Mouse (Mus musculus) megakaryocyte-erythroid progenitor cell, adult 5-6 weeks (primary cell): Measurements from ENCODE around the gene Gm9573. TPM values are rescaled to one million over a fixed set of nuclear protein-coding genes. Genes with fewer than 3 reads are reported as not detected.
A peak's percentile ranks its signal among the peaks of the same experiment; 100 is the strongest.

Source experiments
- ATAC-seq: replicated peaks from 2 replicates; pipeline ENCODE4 v1.8.0; 2016; ENCODE audit warnings: mild to moderate bottlenecking, inconsistent platforms; ENCODE audit not compliant: severe bottlenecking, poor library complexity, low FRiP score, low TSS enrichment
- total RNA-seq, 2 experiments: library from RNA; stranded (forward) in 1 of 2; stranded (reverse) in 1 of 2; fragments of 200-1000, 215-1000 nt in 1 of 2; fragments of >200 nt in 1 of 2; fragmentation: Nextera tagmentation in 1 of 2; gene quantifications; 2 replicates each; pipeline ENCODE4 v1.2.3; 2014 to 2017

Gm9573 gene
- total RNA-seq, 2 experiments from 2014 or later: not detected

DNA sequence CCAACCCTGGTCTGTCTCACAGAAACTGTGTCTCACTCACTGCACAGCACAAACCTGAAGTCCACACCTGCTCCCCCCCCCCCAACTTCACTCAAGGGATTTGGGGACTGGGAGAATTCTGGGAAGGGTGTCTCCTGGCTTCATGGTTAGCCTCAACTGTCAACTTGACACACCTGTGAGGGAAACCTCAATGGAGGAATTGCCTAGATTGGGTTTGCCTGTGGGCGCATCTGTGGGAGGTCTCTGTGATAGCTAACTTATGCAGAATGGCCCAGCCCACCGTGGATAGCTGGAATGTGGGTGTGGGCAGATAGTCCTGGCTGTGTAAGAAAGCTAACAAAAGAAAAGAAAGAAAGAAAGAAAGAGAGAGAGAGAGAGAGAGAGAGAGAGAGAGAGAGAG is 25.2 kb downstream of the Gm9573 start, which contains the start of gene Sfta2:
TSS of gene Sfta2 (plus strand) at position 301 of the 400 bp plus-strand sequence.
- ATAC-seq: no peak

DNA sequence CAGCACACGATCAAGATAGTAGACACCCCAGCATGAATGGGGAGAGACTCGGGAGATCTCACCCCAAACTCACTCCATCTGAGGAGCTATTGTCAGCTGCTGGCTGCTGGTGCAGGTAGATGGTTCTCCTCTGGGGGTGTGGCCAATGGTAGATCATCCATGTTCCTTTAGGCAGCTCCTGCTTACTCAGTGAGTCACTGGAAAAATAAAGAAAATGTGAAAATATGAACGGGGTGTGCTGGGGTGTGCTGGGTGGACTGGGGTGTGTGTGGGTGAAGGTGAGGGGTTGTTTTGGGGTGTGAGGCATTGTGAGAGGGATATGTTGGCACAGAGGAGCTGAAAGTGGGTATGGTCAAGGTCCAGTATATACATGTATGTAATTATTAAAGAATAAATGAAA is 29.0 kb downstream of the Gm9573 start:
- no peak for ATAC-seq

DNA sequence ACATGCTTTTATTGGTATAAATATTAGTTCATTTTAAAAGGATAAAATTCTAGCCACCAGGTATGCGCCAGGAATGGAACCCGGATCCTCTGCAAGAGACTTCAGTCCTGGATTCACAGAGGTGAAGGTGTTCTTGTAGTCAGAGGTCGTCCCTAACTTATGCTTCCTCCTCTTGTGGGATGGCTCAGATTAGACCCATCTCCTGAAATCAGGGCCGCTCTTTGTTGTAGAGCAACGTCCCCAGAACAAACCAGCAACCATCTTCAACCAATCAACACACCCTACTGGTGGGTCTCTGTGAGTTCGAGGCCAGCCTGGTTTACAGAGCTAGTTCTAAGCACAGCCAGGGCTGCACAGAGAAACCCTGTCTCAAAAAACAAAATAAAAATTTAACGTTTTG is 32.0 kb downstream of the Gm9573 start:
- ATAC-seq: no peak

DNA sequence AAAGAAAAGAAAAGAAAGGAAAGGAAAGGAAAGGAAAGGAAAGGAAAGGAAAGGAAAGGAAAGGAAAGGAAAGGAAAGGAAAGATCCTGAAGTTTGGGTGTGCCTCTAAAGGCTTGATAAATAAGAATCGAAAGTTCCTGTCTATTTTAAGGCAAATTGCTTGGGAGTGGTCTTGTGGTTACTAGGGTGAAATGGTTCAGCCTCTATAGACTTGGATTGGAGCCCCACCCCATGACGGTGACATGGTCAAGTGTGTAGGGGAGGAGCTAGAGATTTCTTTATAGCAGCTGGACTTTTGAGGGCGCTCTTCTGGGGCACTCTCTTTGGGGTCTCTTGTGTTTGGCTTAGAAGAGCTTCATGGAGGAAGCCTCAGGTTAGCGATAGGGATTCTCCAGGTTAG is 32.7 kb downstream of the Gm9573 start:
- ATAC-seq: no peak

DNA sequence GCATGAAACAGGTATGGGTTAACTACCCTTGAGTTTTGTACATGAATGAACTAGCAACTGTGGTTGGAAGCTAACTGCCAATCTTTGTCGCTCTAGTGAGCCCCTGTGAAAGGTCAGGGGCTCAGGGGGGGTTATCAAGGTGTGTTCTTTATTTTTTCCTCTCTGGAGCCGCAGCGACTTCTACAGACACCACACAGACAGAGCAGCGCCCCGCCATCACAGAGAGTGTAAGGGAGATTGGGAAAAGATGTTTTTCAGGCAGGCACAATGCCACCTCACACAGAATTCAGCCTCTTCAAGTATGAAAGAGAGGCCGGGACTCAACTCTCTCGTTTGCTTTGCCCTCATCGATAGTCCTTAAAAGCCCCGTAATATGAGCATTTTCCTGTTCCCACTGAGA is 34.3 kb downstream of the Gm9573 start:
- ATAC-seq: no peak

DNA sequence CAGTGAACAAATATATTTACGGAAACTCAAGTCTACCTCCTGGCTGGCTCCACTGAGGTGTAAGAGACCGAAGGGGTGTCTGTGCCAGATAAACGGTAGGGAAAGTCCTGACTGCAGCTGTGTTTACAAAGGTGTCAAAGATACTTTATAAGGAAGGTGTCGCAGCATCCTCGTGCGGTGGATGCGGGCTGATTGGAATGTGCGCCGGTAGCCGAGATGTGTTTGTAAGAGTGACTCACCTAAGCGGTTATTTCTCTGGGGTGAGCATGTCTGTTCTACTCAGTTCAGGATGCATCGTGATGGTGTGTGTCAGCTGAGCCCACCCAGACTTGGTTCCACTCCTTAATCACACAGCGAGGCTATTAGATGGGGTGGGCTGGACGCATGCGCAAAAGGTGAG is 34.7 kb downstream of the Gm9573 start:
- no peak for ATAC-seq

DNA sequence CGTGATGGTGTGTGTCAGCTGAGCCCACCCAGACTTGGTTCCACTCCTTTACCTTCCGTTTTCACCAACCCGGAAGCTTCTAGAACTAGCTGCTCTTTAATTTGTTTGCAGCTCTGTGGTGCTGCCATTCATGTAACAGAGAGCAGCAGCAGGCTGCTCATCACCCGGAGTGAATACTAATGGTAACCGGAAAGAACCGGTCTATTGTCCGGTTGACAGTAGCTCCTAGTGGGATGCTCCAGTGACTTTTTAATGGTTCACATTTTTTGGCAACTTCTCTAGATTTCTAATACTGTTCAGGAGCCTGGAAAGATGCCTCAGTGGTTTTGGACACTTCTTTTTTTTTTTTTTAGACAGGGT is 35.2 kb downstream of the Gm9573 start:
- ATAC-seq: no peak

DNA sequence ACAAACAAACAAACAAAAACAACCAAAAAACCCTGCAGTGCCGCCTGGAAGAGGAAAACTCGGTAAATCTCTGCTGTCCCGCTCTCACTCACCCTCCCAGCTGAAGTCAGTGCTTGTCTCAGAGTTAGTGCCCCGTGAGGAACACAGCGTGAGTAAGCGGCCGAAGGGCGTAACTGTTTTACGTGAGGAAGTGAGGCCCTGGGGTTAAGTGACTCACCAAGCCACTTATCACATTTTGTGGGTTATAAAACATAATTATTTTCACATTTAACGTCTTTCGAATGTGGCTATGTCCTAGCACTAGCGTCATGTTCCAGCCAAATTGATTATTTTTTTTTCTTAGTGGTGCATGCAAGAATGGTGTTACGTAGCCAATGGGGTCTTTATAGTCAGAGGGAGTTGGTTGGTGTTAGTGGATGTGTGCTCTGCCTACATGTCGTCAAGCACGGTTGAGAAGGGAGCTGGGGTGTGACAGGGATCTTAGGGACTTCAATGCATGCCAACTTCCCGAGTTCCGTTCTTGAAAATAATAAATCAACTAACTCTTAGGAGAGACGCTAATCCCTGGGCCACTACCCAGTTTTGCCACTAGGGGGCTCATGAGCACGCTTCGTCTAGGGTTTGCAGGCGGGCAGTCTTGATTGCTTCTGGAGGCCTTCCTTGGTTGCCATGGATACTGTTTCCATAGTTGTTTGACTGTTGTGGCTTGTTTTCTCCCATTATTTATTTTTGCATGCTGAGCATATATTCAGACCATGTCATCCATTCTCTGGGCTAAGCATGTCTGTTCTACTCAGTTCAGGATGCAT is 35.8 kb downstream of the Gm9573 start:
- ATAC-seq: peak; percentile 76

DNA sequence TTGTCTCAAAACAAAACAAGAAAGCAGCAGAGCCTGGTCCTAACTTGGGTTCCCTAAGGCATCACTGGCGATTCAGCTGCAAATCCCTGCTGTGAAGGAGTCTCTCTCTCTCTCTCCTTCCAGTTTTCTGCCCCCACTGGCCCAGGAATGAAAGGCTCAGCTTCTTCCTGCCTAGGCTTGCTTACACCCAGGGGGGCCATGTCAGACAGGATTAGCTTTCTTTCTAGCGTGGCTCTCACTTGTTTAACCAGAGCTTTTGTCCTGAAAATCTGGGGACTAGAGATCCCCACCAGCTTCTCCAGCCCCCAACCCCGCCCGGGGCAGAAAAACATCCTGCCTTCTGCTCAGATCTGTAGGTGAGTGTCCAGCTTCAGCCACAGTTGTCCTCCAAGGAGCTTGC is 38.0 kb downstream of the Gm9573 start:
- ATAC-seq: no peak

DNA sequence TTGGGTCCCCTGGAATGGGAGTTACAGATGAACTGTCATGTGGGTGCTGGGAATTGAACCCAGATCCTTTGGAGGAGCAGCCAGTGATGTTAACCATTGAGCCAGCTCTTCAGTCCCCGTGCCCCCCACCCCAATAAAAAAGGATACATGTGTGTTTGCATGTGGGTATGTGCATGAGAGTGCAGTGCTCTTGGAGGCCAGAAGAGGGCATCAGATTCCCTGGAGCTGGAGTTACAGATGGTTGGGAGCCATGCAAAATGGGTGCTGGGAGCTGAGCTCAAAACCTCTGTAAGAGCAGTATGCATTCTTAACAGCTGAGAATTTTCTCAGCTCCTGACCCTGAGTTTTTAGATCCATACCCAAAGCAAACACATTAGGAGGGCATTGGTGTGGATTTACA is 39.1 kb downstream of the Gm9573 start:
- ATAC-seq: no peak

DNA sequence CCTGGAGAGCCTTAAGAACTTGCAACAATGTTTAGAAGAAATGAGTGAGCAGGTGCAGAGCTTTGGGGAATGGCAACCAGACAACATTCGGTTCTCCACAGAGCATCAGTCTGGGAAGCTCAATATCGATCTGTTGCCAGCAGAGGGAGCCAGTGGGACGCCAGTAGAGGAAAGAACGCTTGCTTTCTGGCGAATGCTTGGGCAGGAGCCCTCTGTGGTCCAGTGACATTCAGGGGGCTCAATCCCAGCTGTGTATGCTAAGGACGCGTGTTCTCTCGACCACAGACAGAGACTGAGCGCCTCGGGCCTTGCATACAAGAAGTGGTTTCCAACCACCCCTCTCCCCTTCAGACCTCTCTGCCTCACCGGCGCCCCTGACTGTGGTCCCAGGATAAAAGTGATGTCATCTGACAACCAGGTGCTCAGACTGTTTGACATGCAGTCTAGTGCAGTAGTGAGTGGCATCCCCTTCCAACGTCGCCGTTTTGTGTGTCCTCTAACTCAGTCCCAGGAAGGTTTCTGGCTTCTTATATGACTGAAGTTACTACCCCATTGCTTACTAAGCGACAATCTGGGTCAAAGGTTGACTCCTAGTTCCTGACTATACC is 42.0 kb downstream of the Gm9573 start:
- peak; percentile 74 for ATAC-seq

DNA sequence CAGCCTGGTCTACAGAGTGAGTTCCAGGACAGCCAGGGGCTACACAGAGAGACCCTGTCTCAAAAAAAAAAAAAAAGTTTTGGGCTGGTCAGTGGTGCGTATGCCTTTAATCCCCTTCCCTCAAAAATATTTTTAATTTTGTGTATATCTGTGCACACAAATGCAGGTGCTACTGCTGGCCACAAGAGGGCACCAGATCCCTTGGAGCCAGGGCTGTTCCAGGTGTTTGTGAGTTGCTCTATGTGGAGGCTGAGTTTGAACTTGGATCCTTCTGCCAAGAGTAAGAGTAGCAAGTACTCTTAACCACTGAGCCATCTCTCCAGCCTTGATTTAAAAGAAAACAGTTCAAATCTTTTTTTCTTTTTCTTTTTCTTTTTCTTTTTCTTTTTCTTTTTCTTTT is 43.5 kb downstream of the Gm9573 start:
- ATAC-seq: no peak

DNA sequence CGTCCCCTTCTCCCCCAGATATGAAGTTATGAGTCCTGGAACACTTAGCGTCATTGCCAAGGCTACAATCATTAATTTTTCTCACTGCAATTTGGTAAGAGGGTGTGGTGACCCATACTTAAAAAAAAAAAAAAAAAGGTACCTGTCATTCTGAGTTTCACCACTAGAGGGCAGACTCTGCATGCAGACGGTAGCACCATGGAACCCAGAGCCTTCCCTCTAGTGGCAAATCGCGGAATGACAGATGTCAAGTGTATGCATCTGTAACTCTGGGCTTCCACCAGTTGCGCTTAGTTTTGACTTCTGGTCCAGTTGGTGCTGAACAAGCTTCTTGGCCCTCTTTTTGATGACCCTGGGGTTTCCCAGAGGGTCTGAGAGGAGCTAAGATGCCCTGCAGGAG is 48.2 kb downstream of the Gm9573 start:
- ATAC-seq: peak; percentile 73

DNA sequence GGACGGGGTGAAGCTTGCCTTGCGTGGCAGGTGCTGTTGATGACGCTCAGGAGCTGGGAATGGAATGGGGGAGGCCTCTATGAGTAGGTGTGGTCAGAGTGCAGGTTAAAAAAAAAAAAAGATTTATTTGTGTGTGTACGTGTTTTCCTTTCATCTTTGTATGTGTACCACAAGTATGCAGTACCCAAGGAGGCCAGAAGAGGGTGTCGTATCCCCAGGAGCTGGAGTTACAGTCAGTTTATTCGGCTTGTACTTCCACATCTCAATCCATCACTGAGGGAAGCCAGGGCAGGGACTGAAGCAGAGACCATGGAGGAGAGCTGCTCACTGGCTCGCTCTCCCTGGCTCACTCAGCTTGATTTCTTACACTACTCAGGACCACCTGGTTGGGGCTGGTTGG is 55.0 kb downstream of the Gm9573 start:
- no peak for ATAC-seq

DNA sequence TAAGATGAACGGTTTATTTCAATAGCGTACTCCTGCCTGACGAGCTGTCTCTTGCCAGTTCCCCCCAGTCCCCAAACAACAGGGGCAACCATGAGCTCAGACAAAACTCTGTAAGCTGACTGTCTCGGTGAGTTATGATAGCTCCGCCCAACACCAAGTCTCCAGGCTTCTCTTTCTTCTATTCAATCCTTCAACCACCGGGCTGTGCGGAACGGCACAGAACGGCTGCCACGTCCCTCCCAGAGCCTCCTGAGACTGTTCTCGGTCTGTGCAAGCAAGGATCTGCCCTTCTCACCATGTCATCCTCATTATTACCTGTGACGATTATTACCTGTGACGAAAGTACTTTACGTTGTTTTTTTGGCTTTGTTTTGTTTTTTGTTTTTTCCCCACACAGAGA is 55.6 kb downstream of the Gm9573 start:
- no peak for ATAC-seq

DNA sequence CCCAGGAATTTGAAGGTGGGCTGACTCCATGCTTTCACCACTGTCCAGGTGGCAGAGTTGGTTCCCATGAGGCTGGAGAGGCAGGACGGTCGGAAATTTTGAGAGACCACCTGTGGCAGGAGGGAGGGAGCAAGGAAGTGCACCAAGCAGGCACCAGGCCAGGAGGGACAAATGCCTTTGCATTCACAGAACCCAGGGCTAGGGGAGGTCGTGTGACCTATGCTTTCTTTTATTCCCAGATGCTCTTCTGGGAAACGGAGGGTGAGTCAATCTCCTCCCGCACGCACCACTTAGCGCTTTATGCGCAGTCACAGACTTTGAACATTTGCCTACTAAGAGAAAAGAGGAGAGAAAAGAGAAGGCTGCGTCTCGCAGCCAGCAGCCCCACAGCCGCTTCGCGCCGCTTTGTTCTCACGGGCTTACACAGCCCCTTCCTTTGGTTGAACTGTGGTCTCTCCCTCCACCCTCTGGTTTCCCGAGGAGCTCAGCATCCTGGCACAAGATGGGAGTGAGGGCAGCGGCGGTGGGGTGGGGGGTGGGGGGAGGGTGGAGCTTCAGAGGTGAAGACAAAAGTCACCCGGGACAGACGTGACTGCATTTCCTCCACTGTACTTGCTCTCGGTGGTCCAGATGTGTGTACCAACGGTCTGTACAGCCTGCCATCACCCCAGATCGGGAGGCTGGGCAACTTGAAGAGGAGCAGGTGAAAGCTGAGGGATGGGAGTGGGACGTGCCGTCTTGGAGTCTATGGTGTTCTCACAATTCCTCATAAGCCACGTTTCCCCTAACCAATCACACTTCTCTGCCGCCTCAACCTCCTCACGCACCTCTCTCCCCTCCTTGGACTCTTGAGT is 57.1 kb downstream of the Gm9573 start:
- ATAC-seq: no peak

Other genes with a start within 250 kb of the Gm9573 start
- 25.7 and 26.1 TPM in 2 replicates for gene H2-Q4, start 247.0 kb downstream of the Gm9573 start, total RNA-seq (2014; fragmentation: Nextera tagmentation)
- gene H2-Q4, start 247.0 kb downstream of the Gm9573 start, total RNA-seq (2017): 19.4 and 44.3 TPM in 2 replicates
- 76.1 and 91.9 TPM in 2 replicates for gene H2-Q6, start 201.8 kb downstream of the Gm9573 start, total RNA-seq (2014; fragmentation: Nextera tagmentation)
- 52.5 and 77.9 TPM in 2 replicates for gene H2-Q6, start 201.8 kb downstream of the Gm9573 start, total RNA-seq (2017)
- 135 and 179 TPM in 2 replicates for gene H2-Q7, start 187.5 kb downstream of the Gm9573 start, total RNA-seq (2014; fragmentation: Nextera tagmentation)
- 47.7 and 71.0 TPM in 2 replicates for gene H2-Q7, start 187.5 kb downstream of the Gm9573 start, total RNA-seq (2017)
- gene H2-Q10, start 156.5 kb downstream of the Gm9573 start, total RNA-seq (2014; fragmentation: Nextera tagmentation): 0.98 and 2.2 TPM in 2 replicates
- 0.23 and 0.28 TPM in 2 replicates for gene H2-Q10, start 156.5 kb downstream of the Gm9573 start, total RNA-seq (2017)
- gene Pou5f1, start 120.6 kb downstream of the Gm9573 start, total RNA-seq (2014; fragmentation: Nextera tagmentation): 0.50 TPM in 1 of 2 replicates, not detected in the other
- gene Pou5f1, start 120.6 kb downstream of the Gm9573 start, total RNA-seq (2017): 0.38 TPM in 1 of 2 replicates, not detected in the other
- gene Tcf19, start 109.8 kb downstream of the Gm9573 start, total RNA-seq (2014; fragmentation: Nextera tagmentation): 18.8 and 27.5 TPM in 2 replicates
- gene Tcf19, start 109.8 kb downstream of the Gm9573 start, total RNA-seq (2017): 4.7 and 8.1 TPM in 2 replicates
- 9.3 and 24.6 TPM in 2 replicates for gene Cchcr1, start 109.5 kb downstream of the Gm9573 start, total RNA-seq (2014; fragmentation: Nextera tagmentation)
- gene Cchcr1, start 109.5 kb downstream of the Gm9573 start, total RNA-seq (2017): 11.6 and 13.3 TPM in 2 replicates
- gene Psors1c2, start 93.4 kb downstream of the Gm9573 start, total RNA-seq (2014; fragmentation: Nextera tagmentation): not detected in 2 replicates
- not detected in 2 replicates for gene Psors1c2, start 93.4 kb downstream of the Gm9573 start, total RNA-seq (2017)
- gene Cdsn, start 74.5 kb downstream of the Gm9573 start, total RNA-seq (2014; fragmentation: Nextera tagmentation): not detected in 2 replicates
- not detected in 2 replicates for gene Cdsn, start 74.5 kb downstream of the Gm9573 start, total RNA-seq (2017)
- gene 2300002M23Rik, start 59.2 kb downstream of the Gm9573 start, total RNA-seq (2014; fragmentation: Nextera tagmentation): not detected in 2 replicates
- gene 2300002M23Rik, start 59.2 kb downstream of the Gm9573 start, total RNA-seq (2017): not detected in 2 replicates
- not detected in 2 replicates for gene Sfta2, start 25.1 kb downstream of the Gm9573 start, total RNA-seq (2014; fragmentation: Nextera tagmentation)
- not detected in 2 replicates for gene Sfta2, start 25.1 kb downstream of the Gm9573 start, total RNA-seq (2017)
- not detected in 2 replicates for gene Mucl3, start 17.1 kb upstream of the Gm9573 start, total RNA-seq (2014; fragmentation: Nextera tagmentation)
- gene Mucl3, start 17.1 kb upstream of the Gm9573 start, total RNA-seq (2017): not detected in 2 replicates
- gene Vars2, start 41.0 kb upstream of the Gm9573 start, total RNA-seq (2014; fragmentation: Nextera tagmentation): 32.5 and 44.2 TPM in 2 replicates
- 8.3 and 19.1 TPM in 2 replicates for gene Vars2, start 41.0 kb upstream of the Gm9573 start, total RNA-seq (2017)
- 30.3 and 52.4 TPM in 2 replicates for gene Gtf2h4, start 47.1 kb upstream of the Gm9573 start, total RNA-seq (2014; fragmentation: Nextera tagmentation)
- 35.0 and 40.6 TPM in 2 replicates for gene Gtf2h4, start 47.1 kb upstream of the Gm9573 start, total RNA-seq (2017)
- gene Ddr1, start 78.0 kb upstream of the Gm9573 start, total RNA-seq (2014; fragmentation: Nextera tagmentation): not detected in 2 replicates
- gene Ddr1, start 78.0 kb upstream of the Gm9573 start, total RNA-seq (2017): not detected in 2 replicates
- 9.4 and 18.1 TPM in 2 replicates for gene Ier3, start 195.0 kb upstream of the Gm9573 start, total RNA-seq (2014; fragmentation: Nextera tagmentation)
- gene Ier3, start 195.0 kb upstream of the Gm9573 start, total RNA-seq (2017): 16.1 and 18.2 TPM in 2 replicates
- gene Flot1, start 196.6 kb upstream of the Gm9573 start, total RNA-seq (2014; fragmentation: Nextera tagmentation): 68.3 and 99.7 TPM in 2 replicates
- 73.0 and 82.4 TPM in 2 replicates for gene Flot1, start 196.6 kb upstream of the Gm9573 start, total RNA-seq (2017)
- 823 and 947 TPM in 2 replicates for gene Tubb5, start 211.7 kb upstream of the Gm9573 start, total RNA-seq (2014; fragmentation: Nextera tagmentation)
- 678 and 844 TPM in 2 replicates for gene Tubb5, start 211.7 kb upstream of the Gm9573 start, total RNA-seq (2017)
- gene Mdc1, start 214.9 kb upstream of the Gm9573 start, total RNA-seq (2014; fragmentation: Nextera tagmentation): 71.8 and 74.8 TPM in 2 replicates
- 18.4 and 19.8 TPM in 2 replicates for gene Mdc1, start 214.9 kb upstream of the Gm9573 start, total RNA-seq (2017)
- 27.0 and 32.4 TPM in 2 replicates for gene Nrm, start 234.7 kb upstream of the Gm9573 start, total RNA-seq (2014; fragmentation: Nextera tagmentation)
- 15.0 and 26.4 TPM in 2 replicates for gene Nrm, start 234.7 kb upstream of the Gm9573 start, total RNA-seq (2017)
- 11.9 and 13.3 TPM in 2 replicates for gene Ppp1r18, start 239.0 kb upstream of the Gm9573 start, total RNA-seq (2014; fragmentation: Nextera tagmentation)
- 1.0 and 2.3 TPM in 2 replicates for gene Ppp1r18, start 239.0 kb upstream of the Gm9573 start, total RNA-seq (2017)